Mouse (Mus musculus) bone marrow macrophage, adult 2 months (primary cell): ENCODE results near the gene Sgip1. TPM values are rescaled to one million over a fixed set of nuclear protein-coding genes. Genes with fewer than 3 reads are reported as not detected.

Experiments
- H3K27ac ChIP-seq: 2 replicates; pipeline ENCODE4 v1.5.1; 2012; ENCODE audit warnings: low read depth, low read length; ENCODE audit not compliant: insufficient read depth
- H3K4me1 ChIP-seq: 2 replicates; pipeline ENCODE4 v1.6.1; 2012; ENCODE audit warnings: low read length; ENCODE audit not compliant: control insufficient read depth, insufficient read depth
- H3K4me3 ChIP-seq: 2 replicates; pipeline ENCODE4 v1.5.1; 2012; ENCODE audit warnings: mild to moderate bottlenecking, low read length, moderate library complexity; ENCODE audit not compliant: insufficient read depth
- CTCF ChIP-seq: IDR thresholded peaks from 2 replicates; pipeline ENCODE4 v1.5.1; 2012; ENCODE audit warnings: low read depth, mild to moderate bottlenecking, low read length, moderate library complexity
- POLR2A ChIP-seq: IDR thresholded peaks from 2 replicates; pipeline ENCODE4 v1.6.1; 2012; ENCODE audit warnings: mild to moderate bottlenecking, low read depth, low read length, borderline replicate concordance
- polyA plus RNA-seq: library from polyadenylated mRNA; stranded (reverse); fragments of >200 nt; gene quantifications from 2 replicates; pipeline ENCODE4 v1.2.4, GENCODE M21; 2012; ENCODE audit not compliant: missing spikeins, insufficient read depth, insufficient read length

The Sgip1 gene
- polyA plus RNA-seq, 1 experiment = not detected

DNA sequence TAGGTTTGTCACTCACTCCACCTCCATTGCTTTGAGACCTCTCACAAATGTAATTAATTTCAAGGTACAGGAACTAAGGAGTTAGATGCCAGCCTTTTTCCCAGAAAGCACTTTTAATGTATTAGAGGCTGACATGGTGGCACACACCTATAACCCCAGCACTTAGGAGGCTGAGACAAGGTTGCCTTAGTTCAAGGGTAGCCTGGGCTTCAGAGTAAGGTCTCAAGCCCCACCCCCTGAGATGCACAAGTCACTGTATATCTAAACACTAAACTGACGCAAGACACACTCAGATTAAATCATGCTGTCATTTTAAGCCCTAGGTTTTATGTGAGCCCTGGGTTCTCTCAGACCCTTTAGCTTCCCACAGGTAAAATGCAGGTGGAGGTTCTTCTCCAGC lies 92.1 kb downstream of the Sgip1 start:
- TF ChIP-seq CTCF (no peak), POLR2A (no peak)
- Histone ChIP-seq H3K4me3 (no peak overlapping the region), H3K27ac (no peak overlapping the region), H3K4me1 (no peaks in the 10 kb centered on the region)

DNA sequence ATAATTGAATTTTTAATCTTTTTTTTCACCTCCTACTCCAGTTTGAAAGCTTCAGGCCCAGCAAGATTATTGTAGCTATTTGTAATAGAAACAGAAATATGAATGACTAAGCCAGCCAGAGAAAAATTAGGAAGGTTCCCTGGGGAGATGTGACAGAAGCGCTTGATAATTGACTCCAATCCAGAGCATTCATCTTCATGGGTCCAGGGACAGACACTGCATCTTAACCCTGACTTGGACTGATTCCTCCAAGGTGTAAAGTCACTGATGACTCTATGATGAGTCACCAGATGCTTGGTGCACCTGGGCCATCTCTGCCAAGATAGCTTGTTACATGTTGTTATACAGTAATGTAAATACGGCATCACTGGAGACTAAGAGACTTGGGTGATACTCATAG lies 92.6 kb downstream of the Sgip1 start:
- no peak overlapping the region for H3K27ac ChIP-seq
- TF ChIP-seq POLR2A (no peak), CTCF (no peak)
- no peak overlapping the region for H3K4me3 ChIP-seq
- H3K4me1 ChIP-seq = no peaks in the 10 kb centered on the region

DNA sequence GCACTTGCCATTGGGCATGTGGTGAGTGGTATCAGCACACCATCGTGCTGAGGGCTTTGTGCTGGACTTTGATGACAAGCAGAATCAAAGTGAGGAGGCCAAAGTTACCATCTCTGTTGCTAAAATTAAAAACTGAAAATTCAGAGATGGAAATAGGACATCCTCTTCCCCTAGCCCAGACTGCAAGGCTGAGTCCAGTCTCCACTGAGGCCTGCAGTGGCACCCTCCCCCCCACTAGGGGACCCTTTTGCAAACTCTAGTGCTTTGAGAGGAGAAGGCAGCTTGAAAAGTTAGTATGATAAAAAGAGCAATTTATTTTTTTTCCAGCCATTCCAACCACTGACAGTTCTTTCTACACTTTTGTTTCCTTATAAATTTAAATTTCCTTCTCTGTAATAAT lies 93.6 kb downstream of the Sgip1 start:
- TF ChIP-seq POLR2A (no peak), CTCF (no peak)

DNA sequence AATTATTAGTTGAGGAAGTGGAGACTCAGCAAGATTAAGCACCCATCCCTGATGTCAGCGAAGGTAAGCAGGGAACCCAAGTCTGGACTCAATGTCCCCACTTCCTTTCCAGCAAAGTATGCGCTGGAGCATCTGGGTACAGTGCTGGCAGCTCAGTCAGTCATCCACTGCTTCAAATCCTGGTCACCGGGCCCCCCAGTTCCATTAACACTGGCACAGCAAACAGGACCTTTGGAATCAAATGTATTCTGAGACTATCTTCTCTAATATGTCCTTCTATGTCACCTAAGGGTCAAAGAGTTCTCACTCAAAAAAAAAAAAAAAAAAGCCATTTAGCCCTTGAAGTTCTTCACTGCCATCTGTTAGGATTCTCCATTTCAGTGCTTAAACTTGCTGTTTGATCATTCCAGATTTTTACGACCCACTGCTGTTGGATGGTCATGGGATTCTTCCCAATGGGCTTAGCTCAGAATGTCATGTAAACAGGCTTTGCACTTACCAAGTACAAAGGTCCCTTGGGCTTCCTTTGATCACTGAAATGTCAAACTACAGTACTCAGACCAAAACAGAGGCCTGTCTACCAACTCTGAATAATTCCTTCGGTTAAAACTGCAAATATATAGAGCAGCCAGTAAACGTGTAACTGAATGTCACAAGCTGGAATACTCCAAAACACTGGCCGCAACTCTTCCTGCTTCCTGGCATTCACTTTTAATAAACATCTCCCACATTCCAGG lies 99.1 kb downstream of the Sgip1 start:
- Histone ChIP-seq H3K27ac (no peak overlapping the region), H3K4me3 (no peak overlapping the region), H3K4me1 (no peaks in the 10 kb centered on the region)
- TF ChIP-seq CTCF (no peak), POLR2A (no peak)

More for the DNA sequence above, 93.6 kb downstream of the Sgip1 start:
- no peak overlapping the region for H3K27ac ChIP-seq
- no peak overlapping the region for H3K4me3 ChIP-seq
- H3K4me1 ChIP-seq = no peaks in the 10 kb centered on the region

DNA sequence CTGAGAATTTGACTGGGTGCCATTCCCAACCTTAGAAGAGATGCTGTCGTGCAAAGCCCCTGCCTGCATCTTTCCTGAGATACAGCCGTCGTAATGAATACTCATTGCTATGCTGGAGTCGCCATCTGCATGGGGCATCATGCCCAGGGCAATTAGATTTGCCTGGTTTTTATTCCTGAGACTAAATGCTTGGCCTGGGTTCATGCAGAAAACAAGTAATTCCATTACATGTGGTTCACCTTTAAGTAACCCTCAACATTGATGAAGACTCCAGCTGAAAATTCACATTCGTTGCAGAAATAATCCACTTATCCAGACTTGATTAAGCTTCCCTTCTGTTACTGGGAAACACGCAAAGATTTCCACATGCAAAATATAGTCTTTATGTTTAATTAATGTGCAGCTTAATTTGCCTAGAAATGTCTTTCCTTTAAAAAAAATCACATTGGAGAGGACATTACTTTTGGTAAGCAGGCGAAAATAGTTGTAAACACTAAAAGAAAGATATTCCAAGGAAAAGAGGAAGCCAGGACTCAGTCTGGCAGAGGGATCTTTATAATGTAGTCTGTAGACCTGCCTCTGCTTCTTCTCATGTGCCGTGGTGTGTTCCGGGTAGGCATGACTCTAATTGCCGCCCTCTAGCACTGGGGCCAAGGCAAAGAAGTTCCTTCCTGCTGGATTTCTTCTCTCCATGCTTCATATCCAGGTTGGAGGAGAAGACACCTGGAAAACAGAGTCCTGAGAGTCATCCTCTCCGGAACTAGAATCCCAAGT lies 100.0 kb downstream of the Sgip1 start:
- Histone ChIP-seq H3K4me3 (no peak overlapping the region), H3K27ac (no peak overlapping the region), H3K4me1 (no peaks in the 10 kb centered on the region)
- no peak for TF ChIP-seq CTCF
- no peak for TF ChIP-seq POLR2A

DNA sequence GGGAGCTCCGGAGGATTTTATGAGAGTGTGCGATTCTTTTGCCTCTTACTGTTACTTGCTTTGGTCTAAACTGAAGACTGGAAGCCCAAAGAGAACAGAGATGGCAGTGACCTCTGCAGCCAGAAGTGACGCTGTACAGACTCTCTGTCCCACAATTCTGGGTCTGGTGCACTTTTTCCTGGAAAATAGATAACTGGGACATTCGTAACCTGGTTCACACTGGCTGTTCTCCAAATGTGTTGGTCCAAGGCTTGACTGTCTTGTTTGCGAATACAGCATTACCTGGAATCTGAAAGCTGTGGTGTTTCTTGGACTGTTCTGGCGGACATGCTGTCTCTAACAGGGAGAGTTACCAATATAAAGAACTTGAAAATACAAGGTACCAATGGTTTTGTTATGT lies 109.4 kb downstream of the Sgip1 start:
- TF ChIP-seq POLR2A (no peak), CTCF (no peak)
- Histone ChIP-seq H3K4me1 (no peaks in the 10 kb centered on the region), H3K27ac (no peak overlapping the region), H3K4me3 (no peak overlapping the region)

DNA sequence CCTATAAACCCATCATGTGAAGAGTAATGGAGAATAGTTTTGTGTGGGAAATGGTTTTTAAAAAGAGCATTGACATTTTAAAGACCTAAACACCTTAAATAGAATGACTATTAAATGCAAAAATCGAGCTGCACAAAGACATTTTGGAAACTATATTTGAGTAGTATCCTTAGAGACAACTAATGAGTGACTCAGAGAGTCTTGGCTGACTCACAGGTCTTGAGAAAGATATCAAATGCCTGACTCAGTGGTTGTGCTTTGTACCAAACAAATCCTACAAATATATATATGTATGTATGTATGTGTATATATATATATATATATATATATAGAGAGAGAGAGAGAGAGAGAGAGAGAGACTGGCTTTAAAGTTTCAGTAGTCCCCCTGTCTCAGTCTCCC lies 110.1 kb downstream of the Sgip1 start:
- Histone ChIP-seq H3K4me3 (no peak overlapping the region), H3K4me1 (no peaks in the 10 kb centered on the region), H3K27ac (no peak overlapping the region)
- TF ChIP-seq CTCF (no peak), POLR2A (no peak)

DNA sequence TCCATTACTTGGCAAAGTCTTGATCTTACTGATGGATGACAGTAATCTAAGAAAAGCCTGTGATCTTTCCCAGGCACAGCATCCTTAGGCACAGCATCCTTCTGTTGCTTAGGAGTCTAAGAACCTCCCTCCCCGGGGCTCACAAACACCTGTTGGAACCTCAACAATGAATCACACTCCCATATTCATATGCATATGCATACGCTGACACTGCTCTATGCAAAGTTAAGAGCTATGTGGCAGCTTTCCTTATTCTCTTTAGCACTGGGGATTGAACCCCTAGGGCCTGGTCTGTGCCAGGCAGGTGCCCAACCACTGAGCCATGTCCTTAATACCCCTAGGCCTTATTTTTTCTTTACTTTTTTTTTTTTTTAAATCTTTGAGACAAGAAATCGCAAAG lies 111.2 kb downstream of the Sgip1 start:
- no peak overlapping the region for H3K4me3 ChIP-seq
- H3K4me1 ChIP-seq = no peaks in the 10 kb centered on the region
- no peak overlapping the region for H3K27ac ChIP-seq
- TF ChIP-seq CTCF (no peak), POLR2A (no peak)

DNA sequence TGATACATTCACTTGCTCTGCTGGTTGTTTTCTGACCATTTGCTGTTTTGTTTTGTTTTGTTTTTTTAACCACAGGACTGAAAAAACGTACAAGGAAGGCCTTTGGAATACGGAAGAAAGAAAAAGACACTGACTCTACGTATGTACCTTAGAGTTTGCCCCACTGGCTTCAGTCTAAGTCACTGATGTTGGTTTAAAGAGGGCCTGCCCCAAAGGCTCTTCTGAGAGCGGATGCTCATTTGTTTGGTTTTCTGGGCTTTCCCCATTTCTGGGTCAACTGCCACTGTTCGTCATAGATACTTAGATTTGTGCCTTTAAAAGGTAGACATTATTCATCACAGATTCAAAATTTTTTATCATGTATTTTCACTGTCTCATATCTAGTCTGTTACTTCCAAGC lies 111.7 kb downstream of the Sgip1 start:
- Histone ChIP-seq H3K4me1 (no peaks in the 10 kb centered on the region), H3K27ac (no peak overlapping the region), H3K4me3 (no peak overlapping the region)
- no peak for TF ChIP-seq CTCF
- TF ChIP-seq POLR2A = no peak

DNA sequence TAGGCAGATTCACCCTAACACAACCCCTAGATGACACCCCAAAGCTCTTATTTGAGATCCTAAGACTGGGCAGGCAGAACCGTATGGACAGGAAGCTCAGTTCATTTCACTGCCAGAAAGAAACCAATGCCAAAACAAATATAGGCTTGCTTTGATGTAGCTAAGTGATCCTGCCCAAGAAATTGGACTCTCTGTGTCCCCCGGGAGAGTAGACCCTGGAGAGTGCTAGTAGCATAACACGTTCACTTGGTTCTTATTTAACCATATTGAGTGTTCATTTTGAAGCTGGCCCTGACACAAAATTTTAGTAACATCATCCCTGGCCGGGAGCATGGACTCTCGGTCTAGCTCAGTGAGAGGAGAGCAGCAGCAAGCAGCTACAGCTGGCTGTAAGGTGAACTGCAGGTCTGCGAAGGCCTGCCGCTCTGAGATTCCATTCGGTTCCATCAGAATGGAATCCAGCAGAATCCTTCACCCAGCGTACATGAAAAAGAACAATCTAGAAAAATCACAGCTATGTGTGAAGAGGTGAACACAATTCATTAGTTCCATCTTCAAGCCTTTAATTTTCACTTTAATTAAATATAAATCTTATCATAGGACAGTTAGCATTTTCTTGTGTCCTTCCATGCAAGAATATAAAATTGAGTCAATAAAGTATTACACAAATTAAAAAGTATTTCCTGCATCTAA lies 112.4 kb downstream of the Sgip1 start:
- no peaks in the 10 kb centered on the region for H3K4me1 ChIP-seq
- H3K4me3 ChIP-seq = no peak overlapping the region
- no peak overlapping the region for H3K27ac ChIP-seq
- no peak for TF ChIP-seq CTCF
- TF ChIP-seq POLR2A = no peak
